14 mouse cellular contexts compared by ENCODE assay signal in genomic region chr10:21545446-21545845, GRCm38 (mm10). TPM values are rescaled to one million over a fixed set of nuclear protein-coding genes. Genes with fewer than 3 reads are reported as not detected.
A peak's percentile ranks its signal among the peaks of the same experiment; 100 is the strongest.
DNase-seq lines count a peak whose midpoint lies in the region; ATAC-seq and TF ChIP-seq lines count a peak whose summit lies in the region.
"Had no signal": no experiment of that assay in that cellular context is flagged by ENCODE, and none has a peak within 500 bp of the region (broad histone marks: within the 10 kb centered on the region; RNA-seq: fewer than 3 reads in every experiment).

No protein-coding gene starts in this region.

- no peak for ATAC-seq in heart, embryonic 13.5 days (ENCODE audit: extremely low read depth, insufficient number of reproducible peaks, low FRiP score, low TSS enrichment)
- no peak for ATAC-seq in stomach, postnatal 0 days (ENCODE audit: low FRiP score, low TSS enrichment)

- no peaks in the 10 kb centered on the region for H3K9me3 ChIP-seq in heart, embryonic 13.5 days
- H3K9me3 ChIP-seq in stomach, postnatal 0 days (ENCODE audit: control insufficient read depth, low read length), result no peaks in the 10 kb centered on the region
- H3K9me3 ChIP-seq: forebrain, embryonic 12.5 days; neural tube, embryonic 13.5 days had no signal

- WGBS in heart, embryonic 13.5 days, result 37% methylated on average over 6 of the region's 6 CpGs
- WGBS in stomach, postnatal 0 days, result 50% methylated on average over 6 of the region's 6 CpGs

- TF ChIP-seq CTCF in stomach, postnatal 0 days (IDR thresholded peaks at IDR 0.05; ENCODE audit: low read depth), result no peak

- H3K4me3 ChIP-seq in heart, embryonic 13.5 days, result no peak overlapping the region
- no peak overlapping the region for H3K4me3 ChIP-seq in stomach, postnatal 0 days (ENCODE audit: low read depth, low read length)
- H3K4me3 ChIP-seq: forebrain, embryonic 12.5 days; neural tube, embryonic 13.5 days had no signal

- no peak for TF ChIP-seq EP300 in stomach, postnatal 0 days (optimal IDR thresholded peaks at IDR 0.05)

- peak overlapping the region; percentile 20; the same call in 1 of the 2 replicates for H3K27ac ChIP-seq in heart, embryonic 13.5 days (replicated peaks)
- no peak overlapping the region for H3K27ac ChIP-seq in stomach, postnatal 0 days (replicated peaks)
- H3K27ac ChIP-seq: forebrain, embryonic 12.5 days; macrophage; neural tube, embryonic 13.5 days had no signal

- peaks cover 25% of the 10 kb centered on the region for H3K4me1 ChIP-seq in heart, embryonic 13.5 days
- H3K4me1 ChIP-seq in stomach, postnatal 0 days (replicated peaks; ENCODE audit: control insufficient read depth, insufficient read depth), result no peaks in the 10 kb centered on the region
- H3K4me1 ChIP-seq: forebrain, embryonic 12.5 days had no signal

- no peaks in the 10 kb centered on the region for H3K36me3 ChIP-seq in heart, embryonic 13.5 days
- no peaks in the 10 kb centered on the region for H3K36me3 ChIP-seq in stomach, postnatal 0 days (ENCODE audit: control insufficient read depth, insufficient read depth, low read length)
- H3K36me3 ChIP-seq: forebrain, embryonic 12.5 days; neural tube, embryonic 13.5 days had no signal

- no peak overlapping the region for H3K9ac ChIP-seq in heart, embryonic 13.5 days
- no peak overlapping the region for H3K9ac ChIP-seq in stomach, postnatal 0 days (ENCODE audit: low read length)
- H3K9ac ChIP-seq: forebrain, embryonic 12.5 days; neural tube, embryonic 13.5 days had no signal

- peak; percentile 36 for DNase-seq in adrenal gland, adult 2 months
- no peak for DNase-seq in adrenal gland, adult 18-20 months (ENCODE audit: low spot score in 2 of 2)
- peak; percentile 28 for DNase-seq in 416B (ENCODE audit: low read depth)
- peak; percentile 57 for DNase-seq in kidney, postnatal 10 days
- DNase-seq in layer of hippocampus, adult 18-20 months (ENCODE audit: low spot score in 2 of 2), result no peak
- DNase-seq in stomach, postnatal 0 days (ENCODE audit: low spot score), result no peak
- no peak for DNase-seq in thymus, postnatal 4 days
- DNase-seq: cerebellum, adult 11-12 months; layer of hippocampus, adult 9-11 months; spleen, adult 18-20 months had no signal

- H3K4me2 ChIP-seq in heart, embryonic 13.5 days, result no peak overlapping the region
- no peak overlapping the region for H3K4me2 ChIP-seq in stomach, postnatal 0 days (replicated peaks; ENCODE audit: low read depth)
- H3K4me2 ChIP-seq: forebrain, embryonic 12.5 days; neural tube, embryonic 13.5 days had no signal

- no peaks in the 10 kb centered on the region for H3K27me3 ChIP-seq in heart, embryonic 13.5 days (replicated peaks)
- H3K27me3 ChIP-seq in stomach, postnatal 0 days (ENCODE audit: control insufficient read depth, insufficient read depth, low read length), result no peaks in the 10 kb centered on the region
- H3K27me3 ChIP-seq: forebrain, embryonic 12.5 days; neural tube, embryonic 13.5 days had no signal

RNA-seq across cellular contexts. Expression of gene 1700020N01Rik, which starts 47.5 kb away (rescaled TPM):
- not detected for total RNA-seq in adrenal gland, adult 2 months (2021)
- not detected in 2 replicates for polyA plus RNA-seq in adrenal gland, adult 2 months (2012; rRNA removed)
- not detected for total RNA-seq in adrenal gland, adult 18-20 months (2021)
- polyA plus RNA-seq in heart, embryonic 13.5 days (2015; fragmentation: Nextera tagmentation; extraction: Ambion mirVana), result not detected in 2 replicates
- not detected for total RNA-seq in layer of hippocampus, adult 18-20 months (2021)
- not detected in 2 replicates for polyA plus RNA-seq in stomach, postnatal 0 days (2015; fragmentation: Nextera tagmentation; extraction: Ambion mirVana)
- polyA plus RNA-seq: forebrain, embryonic 12.5 days; macrophage; neural tube, embryonic 13.5 days had no signal

Comparison
In these comparisons a context has a peak if more than half of its experiments do, and no peak if none do; other contexts are left out.
1. DNase-seq: peak in adrenal gland, adult 2 months (single experiment), 416B (single experiment) and kidney, postnatal 10 days (single experiment); none in adrenal gland, adult 18-20 months (0 of 2), layer of hippocampus, adult 18-20 months (0 of 2), stomach, postnatal 0 days (single experiment) and thymus, postnatal 4 days (single experiment).